Mouse (Mus musculus) thymus, adult 2 months (tissue): ENCODE results near the gene Adamts9.

ENCODE experiments used
- CTCF ChIP-seq: fragments of 200-500 bp; IDR thresholded peaks from 2 replicates; pipeline ENCODE4 v1.5.1; 2012; ENCODE audit warnings: mild to moderate bottlenecking, control low read depth, low read length, moderate library complexity, borderline replicate concordance; ENCODE audit not compliant: control insufficient read depth, poor library complexity, insufficient read depth; ENCODE audit errors: extremely low read depth
- POLR2A ChIP-seq: fragments of 200-500 bp; IDR thresholded peaks from 2 replicates; pipeline ENCODE4 v1.6.1; 2012; ENCODE audit warnings: mild to moderate bottlenecking, low read length, control low read depth, moderate library complexity; ENCODE audit not compliant: control insufficient read depth, poor library complexity, insufficient read depth; ENCODE audit errors: extremely low read depth

- TF ChIP-seq CTCF (no peak), POLR2A (no peak)
These were observed 121.3 kb downstream of the Adamts9 start for GRCm38 (mm10) chr6:92822006-92822405.
